Mouse (Mus musculus) spleen, postnatal 14 days (tissue): ENCODE results near the gene Irf2bp2.

Experiments
- DNase-seq, 2 experiments: peaks; one replicate each; pipeline ENCODE4 v3.0.0; 2021 to 2022; ENCODE audit warnings: low spot score in 2 of 2

Gene Irf2bp2

GRCm38 (mm10) chr8:126593889-126594480 lies at the start of gene Irf2bp2:
TSS of gene Irf2bp2 (minus strand) at chr8:126593986.
- peak; percentile 73 to 78 for DNase-seq

DNA sequence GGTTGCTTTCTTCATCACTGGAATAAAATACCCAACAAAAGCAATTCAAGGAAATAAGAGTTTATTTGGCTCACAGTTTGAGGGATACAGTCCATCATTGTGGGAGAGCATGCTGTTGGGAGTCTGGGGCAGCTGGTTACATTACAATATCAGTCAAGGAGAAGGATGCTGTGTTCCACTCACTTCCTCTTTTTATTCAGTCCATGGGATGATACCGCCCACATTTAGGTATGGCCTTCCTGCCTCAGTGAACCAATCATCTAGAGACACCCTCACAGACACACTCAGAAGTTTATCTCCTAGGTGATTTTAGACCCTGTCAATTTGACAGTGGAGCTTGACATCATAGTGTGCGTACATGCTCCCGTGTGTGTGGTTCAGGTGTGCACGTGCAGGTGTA lies 48.9 kb upstream of the Irf2bp2 start:
- no peak for DNase-seq

GRCm38 (mm10) chr8:126641568-126642295 lies 47.9 kb upstream of the Irf2bp2 start:
- no peak for DNase-seq

DNA sequence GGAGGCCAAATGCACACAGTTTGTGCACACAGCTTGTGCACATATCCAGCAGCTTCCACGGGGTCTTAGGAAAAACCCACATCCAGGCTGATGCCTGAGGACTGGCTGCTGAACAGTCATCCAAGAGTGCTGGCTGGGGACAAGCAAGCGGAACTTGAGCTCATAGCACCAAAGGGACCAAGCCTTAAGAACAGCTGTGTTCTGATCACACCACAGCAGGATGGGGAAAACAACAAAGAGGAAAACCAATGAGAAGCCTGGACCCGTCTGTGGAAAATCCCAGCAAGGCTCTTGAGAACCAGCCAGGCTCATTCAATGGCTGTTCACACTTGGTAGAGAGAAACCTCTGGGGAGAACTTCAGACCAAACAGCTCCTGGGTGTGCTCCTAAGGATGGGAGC lies 45.4 kb upstream of the Irf2bp2 start:
- DNase-seq: no peak

DNA sequence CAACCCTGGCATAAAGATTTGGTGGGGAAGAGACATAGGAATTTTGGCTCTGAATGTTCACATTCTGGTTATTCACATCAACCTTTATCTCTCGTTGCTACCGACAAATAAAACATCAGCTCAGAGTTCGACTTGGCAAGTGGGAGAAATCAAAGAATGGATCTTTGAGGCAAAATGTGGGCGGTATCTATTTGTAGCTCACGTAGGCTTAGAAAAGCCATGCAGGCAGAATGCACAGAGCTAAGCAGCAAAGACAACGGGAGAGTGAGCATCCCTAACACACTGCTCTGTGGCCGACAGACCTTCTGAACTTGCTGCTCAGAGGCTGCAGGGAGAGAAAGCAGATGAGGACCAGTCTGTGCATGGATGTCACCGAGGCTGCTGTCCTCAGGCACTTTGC lies 44.2 kb upstream of the Irf2bp2 start:
- DNase-seq: no peak

DNA sequence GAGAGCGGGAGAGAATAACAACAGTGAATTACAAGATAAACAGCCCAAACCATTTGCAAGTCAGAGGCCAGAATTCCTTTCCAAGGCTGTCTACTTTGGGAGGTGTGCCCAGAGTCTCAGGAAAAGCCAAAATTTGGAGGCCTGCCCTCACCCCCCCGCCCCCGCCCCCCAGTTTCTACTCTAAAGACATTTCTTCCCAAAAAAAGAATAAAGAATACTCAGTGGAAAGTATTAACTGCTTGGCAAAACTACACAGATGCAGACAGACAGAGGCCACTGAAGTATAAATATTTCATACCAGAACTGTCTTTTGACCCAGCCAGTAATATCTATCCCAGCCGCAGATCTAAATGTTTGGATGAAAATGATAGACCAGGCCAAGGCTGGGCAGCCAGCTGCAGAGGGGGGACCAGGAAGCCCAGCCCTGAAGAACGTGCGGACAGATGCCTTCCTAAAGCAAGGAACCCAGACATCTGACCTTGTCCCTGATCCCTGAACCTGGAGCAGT lies 40.8 kb upstream of the Irf2bp2 start:
- DNase-seq: no peak

- no peak for DNase-seq
Measured at GRCm38 (mm10) chr8:126628616-126629015, 34.8 kb upstream of the Irf2bp2 start.

GRCm38 (mm10) chr8:126626415-126626814 lies 32.6 kb upstream of the Irf2bp2 start:
- no peak for DNase-seq

DNA sequence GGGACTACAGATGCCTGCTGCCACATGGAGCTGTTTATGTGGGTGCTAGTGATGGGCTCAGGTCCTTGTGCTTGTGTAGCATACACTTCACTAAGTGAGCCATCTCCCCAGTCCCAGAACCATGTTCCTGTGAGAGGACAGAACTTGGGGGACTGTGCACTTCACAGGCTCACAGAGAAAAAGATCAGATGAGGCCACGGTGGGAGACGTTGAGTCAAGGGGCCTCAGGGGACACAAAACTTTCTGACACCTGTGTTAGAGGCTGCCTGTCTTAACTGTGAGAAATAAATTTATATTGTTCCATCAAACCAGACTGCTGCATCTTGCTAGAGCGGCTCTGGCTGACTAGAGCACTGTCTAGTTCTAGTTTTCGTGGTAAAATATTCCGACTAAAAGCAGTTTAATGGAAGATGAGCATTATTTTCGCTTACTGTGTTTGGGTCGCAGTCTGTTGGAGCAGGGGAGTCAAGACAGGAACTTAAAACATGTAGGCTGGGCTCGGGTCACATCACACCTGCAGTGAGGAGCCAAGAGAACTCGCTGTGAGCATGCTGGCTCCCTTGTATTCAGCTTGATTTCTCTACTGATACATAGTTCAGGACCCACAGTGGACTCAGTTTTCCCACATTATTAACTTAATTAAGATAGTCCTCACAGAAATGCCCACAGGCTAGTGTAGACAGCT lies 28.5 kb upstream of the Irf2bp2 start:
- DNase-seq: no peak

DNA sequence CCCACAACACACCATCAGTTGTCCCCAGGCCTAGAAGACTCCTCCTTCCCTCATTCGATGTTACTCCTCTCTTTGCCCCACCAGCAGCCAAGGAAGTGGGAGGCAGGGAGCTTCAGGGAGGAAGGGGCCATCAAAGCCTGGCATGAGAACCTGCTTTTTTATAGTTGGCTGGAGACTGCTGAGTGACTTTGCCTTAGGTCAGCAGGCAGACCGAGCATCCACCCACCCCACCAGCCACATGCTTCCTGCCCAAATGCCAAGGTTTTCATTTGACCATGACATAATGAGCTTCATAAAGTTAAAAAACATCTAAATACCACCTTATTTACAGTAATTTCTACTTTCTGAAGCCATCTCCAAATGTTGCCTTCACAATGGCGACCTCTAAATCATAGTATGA lies 26.9 kb upstream of the Irf2bp2 start:
- no peak for DNase-seq

DNA sequence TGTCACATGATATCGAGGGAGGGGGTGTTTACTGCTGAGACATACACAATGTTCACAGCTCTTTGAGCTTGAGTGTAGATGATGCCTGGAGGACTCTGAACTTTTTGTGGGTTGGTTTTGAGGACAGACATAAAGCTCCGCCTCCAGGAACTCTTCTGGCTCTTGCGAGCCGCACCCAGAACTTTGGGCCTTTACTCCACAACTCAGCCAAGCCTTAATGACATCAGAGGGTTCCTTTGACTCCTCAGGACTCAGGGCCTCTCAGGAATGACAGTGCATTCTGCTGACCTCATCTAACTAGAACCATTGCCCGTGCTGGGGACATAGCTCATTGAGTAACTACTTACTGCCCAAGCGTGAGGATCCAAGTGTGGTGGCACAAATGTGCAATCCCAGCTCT lies 25.7 kb upstream of the Irf2bp2 start:
- no peak for DNase-seq

DNA sequence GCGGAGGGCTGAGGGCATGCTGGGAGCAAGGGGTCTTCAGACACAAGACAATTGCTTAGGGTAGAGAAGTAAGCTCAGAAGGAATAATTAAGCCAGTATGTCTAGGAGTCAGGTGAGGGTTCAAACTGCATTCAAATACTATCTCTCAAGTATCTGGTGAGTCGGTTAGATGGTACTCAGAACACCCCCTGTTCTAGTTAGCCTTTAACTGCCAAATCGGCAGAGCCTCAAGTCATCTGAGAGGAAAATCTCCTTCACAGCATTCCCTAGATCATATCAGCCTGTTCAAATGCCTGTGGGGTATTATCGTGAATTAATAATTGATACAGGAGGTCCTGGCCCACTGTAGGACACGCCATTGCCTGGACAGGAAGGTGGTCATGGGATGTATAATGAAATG lies 23.9 kb upstream of the Irf2bp2 start:
- no peak for DNase-seq

DNA sequence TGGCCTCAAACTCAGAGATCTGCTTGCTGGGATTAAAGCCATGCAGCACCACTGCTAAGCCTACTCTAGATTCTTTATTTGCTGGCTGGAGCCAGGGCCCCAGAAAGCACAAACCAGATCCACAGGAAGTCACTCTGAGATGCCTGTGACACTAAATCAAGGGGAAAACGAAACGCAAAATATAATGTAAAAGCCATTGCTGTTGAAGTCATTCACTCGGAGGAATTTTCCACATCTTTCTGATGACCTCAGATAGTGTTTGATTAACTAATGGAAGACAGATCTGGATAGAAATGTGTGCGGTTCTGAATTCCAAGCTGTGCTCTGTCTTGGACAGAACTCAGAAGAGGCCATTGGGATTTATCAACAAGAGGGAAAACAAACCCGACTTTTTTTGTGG lies 22.9 kb upstream of the Irf2bp2 start:
- DNase-seq: no peak

GRCm38 (mm10) chr8:126615765-126616164 lies 22.0 kb upstream of the Irf2bp2 start:
- no peak for DNase-seq

DNA sequence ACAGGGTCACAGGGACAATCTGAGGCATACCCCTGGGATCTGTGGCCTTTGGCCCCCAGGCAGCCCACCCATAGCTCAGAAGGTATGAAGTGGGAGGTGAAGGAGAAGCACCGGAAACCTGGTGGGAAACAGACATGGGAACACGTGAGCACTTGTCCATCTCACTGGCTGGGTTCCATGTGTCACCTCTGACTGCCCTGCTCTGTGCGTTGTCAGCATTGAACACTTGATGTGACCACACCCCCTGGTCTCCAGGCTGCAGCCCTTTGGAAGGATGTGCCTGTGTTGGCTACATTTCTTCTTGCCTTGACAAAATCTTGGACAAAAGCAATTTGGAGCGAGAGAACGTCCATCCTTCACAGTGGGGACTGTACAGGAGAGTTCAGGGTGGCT lies 20.9 kb upstream of the Irf2bp2 start:
- no peak for DNase-seq

DNA sequence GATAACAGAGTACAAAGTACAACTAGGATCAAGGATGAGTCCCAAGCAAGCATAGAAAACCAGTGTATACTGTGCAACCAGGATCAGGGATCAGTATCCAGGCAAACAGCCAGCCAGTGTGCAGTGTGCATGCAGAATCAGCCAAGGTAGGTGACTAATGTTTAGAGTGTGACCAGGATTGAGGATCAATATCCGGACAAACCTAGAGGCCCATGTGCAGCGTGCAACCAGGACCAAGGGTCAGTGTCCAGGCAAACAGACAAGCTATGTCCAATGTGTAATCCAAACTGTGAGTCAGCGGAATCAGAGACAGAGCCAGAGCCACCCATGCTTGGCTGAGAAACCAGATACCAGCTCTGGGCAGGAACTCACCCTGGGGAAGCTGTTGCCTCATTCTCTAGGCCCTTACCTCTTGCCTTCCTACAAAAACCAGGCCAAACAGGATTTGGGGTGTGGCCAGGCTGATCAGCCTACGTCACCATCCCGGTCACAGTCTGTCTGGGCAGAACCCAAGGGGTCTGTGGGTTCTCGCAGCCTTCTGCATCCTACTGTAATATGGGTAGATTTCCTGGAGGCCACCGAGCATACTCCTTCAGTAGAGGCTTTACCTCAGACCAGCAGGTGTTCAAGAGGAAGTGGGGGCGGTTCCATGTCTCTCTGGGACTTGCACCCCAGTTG lies 20.4 kb upstream of the Irf2bp2 start:
- no peak for DNase-seq

DNA sequence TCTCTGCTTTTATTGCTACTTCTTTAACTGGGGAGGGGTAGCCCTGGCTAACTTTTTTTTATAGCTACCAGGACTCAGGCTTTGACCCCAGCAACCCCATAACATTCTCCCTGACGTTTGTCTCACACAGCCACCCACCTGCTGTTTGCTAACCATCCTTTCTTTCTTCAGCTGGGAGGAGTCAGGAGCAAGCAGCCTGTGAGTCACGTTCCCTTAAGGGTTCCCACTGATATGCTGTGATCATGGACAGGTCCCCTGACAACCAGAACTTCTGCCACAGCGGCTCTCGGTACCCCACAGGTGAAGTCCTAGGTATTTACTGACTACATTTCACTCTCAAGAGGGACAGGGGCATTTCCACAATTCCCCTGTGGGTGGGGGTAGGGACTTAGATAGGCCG lies 19.4 kb upstream of the Irf2bp2 start:
- DNase-seq: no peak

- DNase-seq: no peak
Measured at GRCm38 (mm10) chr8:126612739-126613138, 19.0 kb upstream of the Irf2bp2 start.

DNA sequence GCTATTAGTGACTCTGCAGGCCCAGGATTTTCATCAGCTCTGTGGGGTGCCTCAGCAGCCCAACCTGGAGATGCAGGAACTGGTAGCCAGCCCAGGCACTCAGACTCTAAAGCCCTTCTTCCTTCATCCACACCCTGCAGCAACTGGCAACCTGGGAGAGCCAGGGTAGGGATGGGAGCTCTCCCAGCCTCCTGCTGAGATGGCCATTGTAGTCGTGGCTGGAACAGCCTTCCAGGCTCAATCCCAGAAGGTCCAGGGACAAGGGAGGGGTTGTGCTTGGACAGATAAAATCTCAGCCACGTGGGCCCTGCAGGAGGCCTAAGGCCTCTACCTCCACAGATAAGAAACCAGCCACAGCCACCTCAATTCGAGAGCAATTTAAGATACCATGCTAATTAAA lies 16.9 kb upstream of the Irf2bp2 start:
- no peak for DNase-seq

GRCm38 (mm10) chr8:126609556-126610263 lies 15.9 kb upstream of the Irf2bp2 start:
- no peak for DNase-seq

DNA sequence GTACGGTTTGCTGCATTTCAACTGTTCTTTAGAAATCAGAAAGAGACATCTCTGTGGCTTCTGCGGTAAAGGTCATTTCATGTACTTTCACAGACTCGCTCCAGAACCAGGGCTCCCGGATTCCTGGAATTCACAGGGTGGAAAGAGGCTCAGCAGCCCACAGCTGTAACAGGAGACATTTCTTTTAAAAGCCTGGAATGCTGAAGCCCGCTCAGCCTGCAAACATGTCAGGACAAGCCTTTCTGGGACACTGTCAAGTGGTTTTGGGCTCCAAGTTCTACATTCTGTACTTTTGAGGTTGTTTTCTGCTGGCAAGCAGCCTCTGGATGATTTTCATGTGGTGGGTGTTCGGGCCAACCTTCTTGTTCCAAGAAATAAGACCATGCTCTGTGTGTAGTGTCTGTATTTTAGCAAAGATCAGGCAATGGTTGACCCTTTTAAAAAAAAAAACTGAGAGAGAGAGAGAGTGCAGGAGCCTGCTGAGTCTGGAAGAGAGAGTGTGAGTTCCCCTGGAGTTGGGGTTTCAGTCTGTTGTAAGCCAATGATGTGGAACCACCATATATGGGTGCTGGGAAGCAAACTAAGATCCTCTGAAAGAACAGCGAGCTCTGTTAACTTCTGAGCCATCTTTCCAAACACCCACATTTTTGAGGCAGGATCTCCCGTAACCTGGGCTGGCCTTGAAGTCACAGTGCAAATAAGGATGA lies 9.6 kb upstream of the Irf2bp2 start:
- no peak for DNase-seq
